Mouse (Mus musculus): ENCODE data around the gene Ndufa7. TPM values are rescaled to one million over a fixed set of nuclear protein-coding genes. Genes with fewer than 3 reads are reported as not detected.
"Not testable (repeated sequence)": the region's sequence is repeated elsewhere in the genome, so short reads cannot be mapped to it uniquely, and the experiment has no call there.

Gene Ndufa7
- polyA plus RNA-seq, 1 experiment from 2014 or later = 517 TPM

GRCm38 (mm10) chr17:33812475-33812874 lies 11.9 kb upstream of the Ndufa7 start:
- Histone ChIP-seq H3K27me3 (peaks cover 22% of the 10 kb centered on the region), H3K4me3 (peak overlapping the region; percentile 15; the same call in 1 of the 2 replicates), H3K4me1 (replicated peaks) (peaks cover 33% of the 10 kb centered on the region), H3K9me3 (replicated peaks) (no peaks in the 10 kb centered on the region), H3K36me3 (no peaks in the 10 kb centered on the region), H3K4me2 (peak overlapping the region; percentile 80), H3K27ac (peak overlapping the region; percentile 38), H3K9ac (no peak overlapping the region)
- ATAC-seq (replicated peaks; ENCODE audit: insufficient number of reproducible peaks, insufficient read depth, low FRiP score, low read depth) = no peak
- WGBS = 44% methylated on average over 3 of the region's 3 CpGs

GRCm38 (mm10) chr17:33812990-33813389 lies 11.4 kb upstream of the Ndufa7 start:
- H3K36me3 ChIP-seq = no peaks in the 10 kb centered on the region
- peak overlapping the region; percentile 80 for H3K4me2 ChIP-seq
- H3K27ac ChIP-seq = peak overlapping the region; percentile 38
- peaks cover 22% of the 10 kb centered on the region for H3K27me3 ChIP-seq
- peak overlapping the region; percentile 15; the same call in 1 of the 2 replicates for H3K4me3 ChIP-seq
- H3K9ac ChIP-seq = no peak overlapping the region
- H3K4me1 ChIP-seq (replicated peaks) = peaks cover 37% of the 10 kb centered on the region
- no peaks in the 10 kb centered on the region for H3K9me3 ChIP-seq (replicated peaks)
- WGBS = 47% methylated on average over 4 of the region's 4 CpGs
- no peak for ATAC-seq (replicated peaks; ENCODE audit: insufficient number of reproducible peaks, insufficient read depth, low FRiP score, low read depth)

- no peaks in the 10 kb centered on the region for H3K9me3 ChIP-seq (replicated peaks)
- no peak overlapping the region for H3K4me2 ChIP-seq
- H3K4me1 ChIP-seq (replicated peaks) = peaks cover 42% of the 10 kb centered on the region
- no peak overlapping the region for H3K27ac ChIP-seq
- peaks cover 7% of the 10 kb centered on the region; the same call in 1 of the 2 replicates for H3K36me3 ChIP-seq
- no peak overlapping the region for H3K4me3 ChIP-seq
- H3K9ac ChIP-seq = no peak overlapping the region
- ATAC-seq (replicated peaks; ENCODE audit: insufficient number of reproducible peaks, insufficient read depth, low FRiP score, low read depth) = no peak
- peaks cover 10% of the 10 kb centered on the region; the same call in 1 of the 2 replicates for H3K27me3 ChIP-seq
- 84% methylated on average over 6 of the region's 6 CpGs for whole genome bisulfite sequencing
Observed at GRCm38 (mm10) chr17:33815399-33815798, 9.0 kb upstream of the Ndufa7 start.

- Histone ChIP-seq H3K9me3 (replicated peaks) (no peaks in the 10 kb centered on the region), H3K4me1 (replicated peaks) (peaks cover 35% of the 10 kb centered on the region), H3K27me3 (peaks cover 10% of the 10 kb centered on the region; the same call in 1 of the 2 replicates), H3K9ac (no peak overlapping the region; the same call in 1 of the 2 replicates), H3K4me2 (peak overlapping the region; percentile 95), H3K36me3 (peaks cover 19% of the 10 kb centered on the region), H3K4me3 (peak overlapping the region; percentile 62), H3K27ac (peak overlapping the region; percentile 82; the same call in 1 of the 2 replicates)
- WGBS = 65% methylated on average over 5 of the region's 5 CpGs
- no peak for ATAC-seq (replicated peaks; ENCODE audit: insufficient number of reproducible peaks, insufficient read depth, low FRiP score, low read depth)
Observed at GRCm38 (mm10) chr17:33816612-33817011, 7.8 kb upstream of the Ndufa7 start.

GRCm38 (mm10) chr17:33817184-33817968 lies 7.0 kb upstream of the Ndufa7 start:
- H3K27me3 ChIP-seq = peaks cover 10% of the 10 kb centered on the region; the same call in 1 of the 2 replicates
- H3K27ac ChIP-seq = peak overlapping the region; percentile 82
- peak overlapping the region; percentile 62 for H3K4me3 ChIP-seq
- peaks cover 26% of the 10 kb centered on the region for H3K36me3 ChIP-seq
- peak overlapping the region; percentile 95 for H3K4me2 ChIP-seq
- 1% methylated on average over 89 of the region's 89 CpGs for WGBS
- H3K9me3 ChIP-seq (replicated peaks) = no peaks in the 10 kb centered on the region
- H3K9ac ChIP-seq = peak overlapping the region; percentile 69
- H3K4me1 ChIP-seq (replicated peaks) = peaks cover 34% of the 10 kb centered on the region
- ATAC-seq (replicated peaks; ENCODE audit: insufficient number of reproducible peaks, insufficient read depth, low FRiP score, low read depth) = peak; percentile 97

GRCm38 (mm10) chr17:33817969-33818643 lies 6.3 kb upstream of the Ndufa7 start:
- H3K4me2 ChIP-seq = peak overlapping the region; percentile 95
- ATAC-seq (replicated peaks; ENCODE audit: insufficient number of reproducible peaks, insufficient read depth, low FRiP score, low read depth) = peak; percentile 5; the same call in 1 of the 2 replicates
- H3K27ac ChIP-seq = peak overlapping the region; percentile 82
- H3K4me3 ChIP-seq = peak overlapping the region; percentile 62
- WGBS = 22% methylated on average over 33 of the region's 33 CpGs
- peaks cover 31% of the 10 kb centered on the region for H3K36me3 ChIP-seq
- H3K27me3 ChIP-seq = peaks cover 10% of the 10 kb centered on the region; the same call in 1 of the 2 replicates
- peak overlapping the region; percentile 69 for H3K9ac ChIP-seq
- no peaks in the 10 kb centered on the region for H3K9me3 ChIP-seq (replicated peaks)
- H3K4me1 ChIP-seq (replicated peaks) = peaks cover 39% of the 10 kb centered on the region

- 0 out of 2 replicates have a peak overlapping the region, but pooled peaks have one; percentile 8 for H3K4me2 ChIP-seq
- ATAC-seq (replicated peaks; ENCODE audit: insufficient number of reproducible peaks, insufficient read depth, low FRiP score, low read depth) = no peak
- H3K4me3 ChIP-seq = no peak overlapping the region
- no peak overlapping the region for H3K27ac ChIP-seq
- no peaks in the 10 kb centered on the region for H3K27me3 ChIP-seq
- peaks cover 31% of the 10 kb centered on the region for H3K36me3 ChIP-seq
- WGBS = 54% methylated on average over 1 of the region's 1 CpGs
- no peaks in the 10 kb centered on the region for H3K9me3 ChIP-seq (replicated peaks)
- no peak overlapping the region for H3K9ac ChIP-seq
- peaks cover 50% of the 10 kb centered on the region for H3K4me1 ChIP-seq (replicated peaks)
Observed at GRCm38 (mm10) chr17:33822436-33822959, 1.9 kb upstream of the Ndufa7 start.

- peak overlapping the region; percentile 81 for H3K9ac ChIP-seq
- WGBS = 75% methylated on average over 8 of the region's 8 CpGs
- peaks cover 31% of the 10 kb centered on the region for H3K36me3 ChIP-seq
- not testable (repeated sequence) for H3K9me3 ChIP-seq (replicated peaks); ATAC-seq (replicated peaks; ENCODE audit: insufficient number of reproducible peaks, insufficient read depth, low FRiP score, low read depth); H3K27ac ChIP-seq; H3K27me3 ChIP-seq
- H3K4me2 ChIP-seq = peak overlapping the region; percentile 79
- H3K4me1 ChIP-seq (replicated peaks) = peaks cover 50% of the 10 kb centered on the region
- peak overlapping the region; percentile 79 for H3K4me3 ChIP-seq
Observed at GRCm38 (mm10) chr17:33823171-33823570, 1.2 kb upstream of the Ndufa7 start.

GRCm38 (mm10) chr17:33824997-33825330 lies 592 bp downstream of the Ndufa7 start:
- peaks cover 60% of the 10 kb centered on the region for H3K4me1 ChIP-seq (replicated peaks)
- H3K36me3 ChIP-seq = peaks cover 33% of the 10 kb centered on the region
- peak overlapping the region; percentile 72 for H3K9ac ChIP-seq
- not testable (repeated sequence) for H3K27me3 ChIP-seq; H3K9me3 ChIP-seq (replicated peaks); ATAC-seq (replicated peaks; ENCODE audit: insufficient number of reproducible peaks, insufficient read depth, low FRiP score, low read depth)
- H3K4me3 ChIP-seq = peak overlapping the region; percentile 79
- peak overlapping the region; percentile 79 for H3K4me2 ChIP-seq
- WGBS = 4% methylated on average over 6 of the region's 6 CpGs
- H3K27ac ChIP-seq = peak overlapping the region; percentile 84

GRCm38 (mm10) chr17:33825462-33825861 lies 1.1 kb downstream of the Ndufa7 start:
- Histone ChIP-seq H3K27ac (no peak overlapping the region), H3K4me2 (peak overlapping the region; percentile 79), H3K9ac (peak overlapping the region; percentile 72; the same call in 1 of the 2 replicates), H3K4me1 (replicated peaks) (peaks cover 60% of the 10 kb centered on the region), H3K36me3 (peaks cover 34% of the 10 kb centered on the region), H3K27me3 (no peaks in the 10 kb centered on the region), H3K9me3 (replicated peaks) (no peaks in the 10 kb centered on the region), H3K4me3 (peak overlapping the region; percentile 79)
- ATAC-seq (replicated peaks; ENCODE audit: insufficient number of reproducible peaks, insufficient read depth, low FRiP score, low read depth) = no peak
- 84% methylated on average over 8 of the region's 8 CpGs for WGBS

GRCm38 (mm10) chr17:33826850-33827249 lies 2.5 kb downstream of the Ndufa7 start:
- no peaks in the 10 kb centered on the region for H3K27me3 ChIP-seq
- no peak for ATAC-seq (replicated peaks; ENCODE audit: insufficient number of reproducible peaks, insufficient read depth, low FRiP score, low read depth)
- under 1% methylated on average over 3 of the region's 3 CpGs for WGBS
- no peak overlapping the region for H3K9ac ChIP-seq
- H3K27ac ChIP-seq = no peak overlapping the region
- peaks cover 29% of the 10 kb centered on the region for H3K36me3 ChIP-seq
- H3K9me3 ChIP-seq (replicated peaks) = no peaks in the 10 kb centered on the region
- no peak overlapping the region for H3K4me3 ChIP-seq
- peaks cover 56% of the 10 kb centered on the region for H3K4me1 ChIP-seq (replicated peaks)
- H3K4me2 ChIP-seq = no peak overlapping the region
